14 mouse cellular contexts compared by ENCODE assay signal in the genomic region with DNA sequence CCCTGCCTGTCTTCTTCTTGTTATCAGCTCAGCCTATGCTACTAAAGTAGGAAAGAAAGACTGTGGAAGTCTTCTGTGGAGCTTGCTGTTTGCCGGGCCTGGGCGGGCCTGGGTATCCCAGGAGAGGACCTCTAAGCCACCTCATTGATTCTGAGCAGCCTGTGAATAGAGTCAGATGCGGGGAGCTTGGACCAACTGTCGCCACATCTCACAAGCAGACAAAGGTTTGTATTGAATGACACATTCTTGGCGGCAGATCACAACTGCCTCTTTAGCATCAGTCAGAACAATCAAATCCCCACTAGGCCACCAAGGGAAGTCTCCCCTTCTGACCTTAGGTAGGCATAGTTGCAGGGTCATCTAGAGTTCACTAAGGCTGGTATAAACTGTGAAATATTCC. TPM values are rescaled to one million over a fixed set of nuclear protein-coding genes. Genes with fewer than 3 reads are reported as not detected.
DNase-seq lines count a peak whose midpoint lies in the region; ATAC-seq and TF ChIP-seq lines count a peak whose summit lies in the region.
"Had no signal": no experiment of that assay in that cellular context is flagged by ENCODE, and none has a peak within 500 bp of the region (broad histone marks: within the 10 kb centered on the region; RNA-seq: fewer than 3 reads in every experiment).

No protein-coding gene starts in this region.

- no peaks in the 10 kb centered on the region for H3K27me3 ChIP-seq in hindbrain, embryonic 12.5 days
- H3K27me3 ChIP-seq: embryonic facial prominence, embryonic 13.5 days had no signal

- no peak for DNase-seq in layer of hippocampus, adult 2 months (ENCODE audit: low spot score in 2 of 2)
- DNase-seq in layer of hippocampus, postnatal 14 days (ENCODE audit: low spot score in 2 of 2) = no peak
- DNase-seq in embryo, embryonic 10.5 days (ENCODE audit: low spot score) = peak; percentile 69
- DNase-seq in retina, postnatal 1 day = peak; percentile 68
- DNase-seq in adrenal gland, postnatal 36 days = no peak
- no peak for DNase-seq in gastrocnemius, adult 8-10 months (ENCODE audit: low spot score in 2 of 2)
- DNase-seq: layer of hippocampus, postnatal 36 days; lung, postnatal 14 days had no signal

- H3K4me3 ChIP-seq in layer of hippocampus, adult 2 months = no peak overlapping the region
- H3K4me3 ChIP-seq in hindbrain, embryonic 12.5 days = no peak overlapping the region
- H3K4me3 ChIP-seq: embryonic facial prominence, embryonic 13.5 days had no signal

- ATAC-seq in hindbrain, embryonic 12.5 days (ENCODE audit: low FRiP score) = peak; percentile 38; the same call in 1 of the 2 replicates

- no peak for TF ChIP-seq CTCF in layer of hippocampus, adult 2 months (conservative IDR thresholded peaks at IDR 0.05)

- no peaks in the 10 kb centered on the region for H3K36me3 ChIP-seq in hindbrain, embryonic 12.5 days
- H3K36me3 ChIP-seq: embryonic facial prominence, embryonic 13.5 days; G1E had no signal

- H3K9ac ChIP-seq in hindbrain, embryonic 12.5 days = no peak overlapping the region
- H3K9ac ChIP-seq: embryonic facial prominence, embryonic 13.5 days had no signal

- H3K27ac ChIP-seq in layer of hippocampus, adult 2 months = peak overlapping the region; percentile 11; the same call in 1 of the 2 replicates
- peak overlapping the region; percentile 57 for H3K27ac ChIP-seq in hindbrain, embryonic 12.5 days
- H3K27ac ChIP-seq: embryonic facial prominence, embryonic 13.5 days; kidney, postnatal 0 days had no signal

- H3K4me2 ChIP-seq in hindbrain, embryonic 12.5 days (replicated peaks) = no peak overlapping the region
- H3K4me2 ChIP-seq: embryonic facial prominence, embryonic 13.5 days; liver, embryonic 11.5 days had no signal

- H3K9me3 ChIP-seq in hindbrain, embryonic 12.5 days (replicated peaks) = no peaks in the 10 kb centered on the region
- H3K9me3 ChIP-seq: embryonic facial prominence, embryonic 13.5 days; G1E had no signal

- H3K4me1 ChIP-seq in hindbrain, embryonic 12.5 days = peaks cover 30% of the 10 kb centered on the region

- 11% methylated on average over 5 of the region's 5 CpGs for WGBS in hindbrain, embryonic 12.5 days

RNA-seq across cellular contexts. Expression of a gene that starts 9.2 kb away (rescaled TPM):
- total RNA-seq in layer of hippocampus, adult 2 months (2021) = 10 to 100 TPM; 19.8 to 23.2 TPM
- 10 to 100 TPM; 24.8 to 26.7 TPM for total RNA-seq in layer of hippocampus, postnatal 14 days (2021)
- 79.6 and 84.1 TPM in 2 replicates for polyA plus RNA-seq in hindbrain, embryonic 12.5 days (2016; fragmentation: Nextera tagmentation; extraction: Ambion mirVana)
- total RNA-seq in adrenal gland, postnatal 36 days (2021) = 10 to 100 TPM; 44.3 to 50.2 TPM
- total RNA-seq in gastrocnemius, adult 8-10 months (2022) = 10 to 100 TPM; 44.6 to 47.3 (median 47.0) TPM

RNA-seq across cellular contexts. Expression of a gene that starts 11.3 kb away (rescaled TPM):
- not detected for total RNA-seq in layer of hippocampus, adult 2 months (2021)
- not detected for total RNA-seq in layer of hippocampus, postnatal 14 days (2021)
- polyA plus RNA-seq in hindbrain, embryonic 12.5 days (2016; fragmentation: Nextera tagmentation; extraction: Ambion mirVana) = 1.1 and 1.7 TPM in 2 replicates
- not detected for total RNA-seq in adrenal gland, postnatal 36 days (2021)
- not detected for total RNA-seq in gastrocnemius, adult 8-10 months (2022)
- total RNA-seq: G1E; gastrocnemius, adult 18-20 months; layer of hippocampus, postnatal 36 days had no signal
- polyA plus RNA-seq: G1E had no signal

RNA-seq across cellular contexts. Expression of a gene that starts 25.5 kb away (rescaled TPM):
- total RNA-seq in layer of hippocampus, adult 2 months (2021) = 1 to 10 TPM; 6.2 to 9.1 TPM
- 10 to 100 TPM in 1 of 2 experiments, 1 to 10 TPM in 1; 5.1 to 14.0 TPM for total RNA-seq in layer of hippocampus, postnatal 14 days (2021)
- 41.4 and 52.2 TPM in 2 replicates for polyA plus RNA-seq in hindbrain, embryonic 12.5 days (2016; fragmentation: Nextera tagmentation; extraction: Ambion mirVana)
- 100 to 1,000 TPM; 372 to 401 TPM for total RNA-seq in adrenal gland, postnatal 36 days (2021)
- total RNA-seq in gastrocnemius, adult 8-10 months (2022) = 10 to 100 TPM; 50.7 to 96.4 (median 75.2) TPM
- total RNA-seq: G1E had no signal
- polyA plus RNA-seq: G1E had no signal

RNA-seq across cellular contexts. Expression of a gene that starts 49.4 kb away (rescaled TPM):
- total RNA-seq in layer of hippocampus, adult 2 months (2021) = 10 to 100 TPM; 14.1 to 15.5 TPM
- 10 to 100 TPM; 12.0 to 13.7 TPM for total RNA-seq in layer of hippocampus, postnatal 14 days (2021)
- polyA plus RNA-seq in hindbrain, embryonic 12.5 days (2016; fragmentation: Nextera tagmentation; extraction: Ambion mirVana) = 8.5 TPM in 2 replicates
- total RNA-seq in adrenal gland, postnatal 36 days (2021) = 1 to 10 TPM; 5.6 to 6.9 TPM
- total RNA-seq in gastrocnemius, adult 8-10 months (2022) = 1 to 10 TPM; 1.6 to 2.5 (median 2.0) TPM

Comparison
In these comparisons a context has a peak if more than half of its experiments do, and no peak if none do; other contexts are left out.
1. DNase-seq: peak in embryo, embryonic 10.5 days (single experiment) and retina, postnatal 1 day (single experiment); none in layer of hippocampus, adult 2 months (0 of 2), layer of hippocampus, postnatal 14 days (0 of 2), adrenal gland, postnatal 36 days (0 of 2) and gastrocnemius, adult 8-10 months (0 of 2).